Mouse (Mus musculus) mesoderm, embryonic 11.5 days (tissue): ENCODE measurements around the gene Gm6337.
"Not testable (repeated sequence)": the region's sequence is repeated elsewhere in the genome, so short reads cannot be mapped to it uniquely, and the experiment has no call there.

Experiments
- DNase-seq: peaks from one replicate; pipeline ENCODE4 v3.0.0-alpha.2; 2012; ENCODE audit warnings: low read depth, low spot score

The Gm6337 gene

DNA sequence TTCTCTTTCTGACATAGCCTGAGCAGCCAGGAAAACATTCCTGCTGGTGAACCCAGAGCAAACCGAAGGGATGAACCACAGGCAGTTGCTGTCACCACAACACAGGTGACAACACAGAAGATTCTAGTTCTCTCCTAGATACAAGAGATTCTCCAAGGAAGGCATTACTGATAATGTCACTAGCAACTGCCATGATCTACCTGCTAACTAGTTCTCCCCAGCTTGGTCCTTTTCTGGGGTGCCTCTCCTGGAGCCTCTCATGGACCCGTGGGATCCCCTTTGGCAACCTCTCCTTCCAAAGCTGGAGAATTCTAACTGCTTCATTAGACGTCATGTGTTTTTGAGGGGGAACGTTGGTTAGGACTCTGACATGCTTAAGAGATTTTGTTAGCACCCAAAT lies at the start of gene Gm6337:
Gene Gm6337 (minus strand): TSS at position 101 of the 400 bp plus-strand sequence.
- not testable (repeated sequence) for DNase-seq

DNA sequence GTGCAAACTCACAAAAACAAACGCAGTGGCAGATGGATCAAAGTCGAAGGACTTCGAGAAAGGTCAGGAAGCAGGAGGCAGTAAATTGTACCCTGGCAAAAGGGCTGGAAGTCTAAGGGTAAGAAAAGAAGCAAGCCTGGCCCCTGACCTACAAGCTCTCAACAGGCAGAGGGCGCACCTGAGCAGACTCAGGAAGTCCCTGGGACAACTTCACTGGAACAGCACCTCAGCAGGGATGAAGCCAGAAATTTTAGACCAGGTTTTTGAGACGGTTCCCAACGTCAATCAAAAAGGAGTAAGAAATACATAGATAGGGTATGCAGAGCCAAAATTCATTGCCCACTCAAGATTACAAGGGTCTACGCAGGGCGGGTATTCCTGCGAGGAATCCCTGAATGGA lies 49.4 kb upstream of the Gm6337 start:
- DNase-seq: peak; percentile 12

DNA sequence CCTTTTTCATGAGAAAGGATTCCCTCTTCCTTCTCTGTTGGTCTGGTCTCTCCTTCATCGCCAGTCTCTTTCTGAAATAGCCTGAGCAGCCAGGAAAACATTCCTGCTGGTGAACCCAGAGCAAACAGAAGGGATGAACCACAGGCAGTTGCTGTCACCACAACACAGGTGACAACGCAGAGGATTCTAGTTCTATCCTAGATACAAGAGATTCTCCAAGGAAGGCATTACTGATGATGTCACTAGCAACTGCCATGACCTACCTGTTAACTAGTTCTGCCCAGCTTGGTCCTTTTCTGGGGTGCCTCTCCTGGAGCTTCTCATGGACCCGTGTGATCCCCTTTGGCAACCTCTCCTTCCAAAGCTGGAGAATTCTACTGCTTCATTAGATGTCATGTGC lies 35.8 kb upstream of the Gm6337 start, which contains the start of gene Gm8206:
Gene Gm8206 (minus strand): TSS at position 101 of the 400 bp plus-strand sequence.
- DNase-seq: not testable (repeated sequence)
